Mouse (Mus musculus): Measurements from ENCODE around the gene Dnaaf5. TPM values are rescaled to one million over a fixed set of nuclear protein-coding genes. Genes with fewer than 3 reads are reported as not detected.

Gene Dnaaf5
- polyA plus RNA-seq, 1 experiment = 3.2 TPM

- Histone ChIP-seq H3K4me3 (replicated peaks) (no peak overlapping the region), H3K4me1 (ENCODE audit: control insufficient read depth) (peaks cover 32% of the 10 kb centered on the region), H3K36me3 (ENCODE audit: control insufficient read depth) (peaks cover 77% of the 10 kb centered on the region), H3K9me3 (ENCODE audit: control insufficient read depth, low read length) (no peaks in the 10 kb centered on the region), H3K27me3 (ENCODE audit: control insufficient read depth) (no peaks in the 10 kb centered on the region)
- TF ChIP-seq GATA1 (IDR thresholded peaks at IDR 0.05; ENCODE audit: low read length) = no peak
- TF ChIP-seq TAL1 (IDR thresholded peaks at IDR 0.05; ENCODE audit: low read length) = no peak
Measured at GRCm38 (mm10) chr5:139214298-139214697, 64.3 kb downstream of the Dnaaf5 start.

GRCm38 (mm10) chr5:139215184-139215583 lies 65.2 kb downstream of the Dnaaf5 start:
- peaks cover 74% of the 10 kb centered on the region for H3K36me3 ChIP-seq (ENCODE audit: control insufficient read depth)
- TF ChIP-seq TAL1 (IDR thresholded peaks at IDR 0.05; ENCODE audit: low read length) (no peak), GATA1 (IDR thresholded peaks at IDR 0.05; ENCODE audit: low read length) (no peak)
- H3K27me3 ChIP-seq (ENCODE audit: control insufficient read depth) = no peaks in the 10 kb centered on the region

GRCm38 (mm10) chr5:139216121-139216520 lies 66.1 kb downstream of the Dnaaf5 start:
- H3K36me3 ChIP-seq (ENCODE audit: control insufficient read depth) = peaks cover 74% of the 10 kb centered on the region
- H3K4me3 ChIP-seq (replicated peaks) = no peak overlapping the region
- peaks cover 25% of the 10 kb centered on the region for H3K4me1 ChIP-seq (ENCODE audit: control insufficient read depth)
- TF ChIP-seq GATA1 (IDR thresholded peaks at IDR 0.05; ENCODE audit: low read length) (no peak), TAL1 (IDR thresholded peaks at IDR 0.05; ENCODE audit: low read length) (no peak)
- no peaks in the 10 kb centered on the region for H3K27me3 ChIP-seq (ENCODE audit: control insufficient read depth)
- no peaks in the 10 kb centered on the region for H3K9me3 ChIP-seq (ENCODE audit: control insufficient read depth, low read length)

More at GRCm38 (mm10) chr5:139215184-139215583, 65.2 kb downstream of the Dnaaf5 start:
- H3K4me3 ChIP-seq (replicated peaks) = no peak overlapping the region
- peaks cover 29% of the 10 kb centered on the region for H3K4me1 ChIP-seq (ENCODE audit: control insufficient read depth)
- H3K9me3 ChIP-seq (ENCODE audit: control insufficient read depth, low read length) = no peaks in the 10 kb centered on the region

GRCm38 (mm10) chr5:139216774-139217173 lies 66.8 kb downstream of the Dnaaf5 start:
- TF ChIP-seq TAL1 (IDR thresholded peaks at IDR 0.05; ENCODE audit: low read length) = no peak
- TF ChIP-seq GATA1 (IDR thresholded peaks at IDR 0.05; ENCODE audit: low read length) = no peak

GRCm38 (mm10) chr5:139220006-139220515 lies 70.0 kb downstream of the Dnaaf5 start:
- Histone ChIP-seq H3K36me3 (ENCODE audit: control insufficient read depth) (peaks cover 78% of the 10 kb centered on the region), H3K4me1 (ENCODE audit: control insufficient read depth) (peaks cover 16% of the 10 kb centered on the region), H3K27me3 (ENCODE audit: control insufficient read depth) (no peaks in the 10 kb centered on the region), H3K9me3 (ENCODE audit: control insufficient read depth, low read length) (no peaks in the 10 kb centered on the region), H3K4me3 (replicated peaks) (no peak overlapping the region)
- TF ChIP-seq TAL1 (IDR thresholded peaks at IDR 0.05; ENCODE audit: low read length) = no peak
- no peak for TF ChIP-seq GATA1 (IDR thresholded peaks at IDR 0.05; ENCODE audit: low read length)

More at GRCm38 (mm10) chr5:139216774-139217173, 66.8 kb downstream of the Dnaaf5 start:
- Histone ChIP-seq H3K36me3 (ENCODE audit: control insufficient read depth) (peaks cover 77% of the 10 kb centered on the region), H3K9me3 (ENCODE audit: control insufficient read depth, low read length) (no peaks in the 10 kb centered on the region), H3K27me3 (ENCODE audit: control insufficient read depth) (no peaks in the 10 kb centered on the region), H3K4me3 (replicated peaks) (no peak overlapping the region), H3K4me1 (ENCODE audit: control insufficient read depth) (peaks cover 25% of the 10 kb centered on the region)

- Histone ChIP-seq H3K4me1 (ENCODE audit: control insufficient read depth) (peaks cover 13% of the 10 kb centered on the region), H3K36me3 (ENCODE audit: control insufficient read depth) (peaks cover 78% of the 10 kb centered on the region), H3K9me3 (ENCODE audit: control insufficient read depth, low read length) (no peaks in the 10 kb centered on the region), H3K27me3 (ENCODE audit: control insufficient read depth) (no peaks in the 10 kb centered on the region), H3K4me3 (replicated peaks) (no peak overlapping the region)
- TF ChIP-seq TAL1 (IDR thresholded peaks at IDR 0.05; ENCODE audit: low read length) = no peak
- TF ChIP-seq GATA1 (IDR thresholded peaks at IDR 0.05; ENCODE audit: low read length) = no peak
Measured at GRCm38 (mm10) chr5:139220610-139221009, 70.6 kb downstream of the Dnaaf5 start.

GRCm38 (mm10) chr5:139223331-139223730 lies 73.3 kb downstream of the Dnaaf5 start:
- TF ChIP-seq GATA1 (IDR thresholded peaks at IDR 0.05; ENCODE audit: low read length) (no peak), TAL1 (IDR thresholded peaks at IDR 0.05; ENCODE audit: low read length) (no peak)
- peaks cover 88% of the 10 kb centered on the region for H3K36me3 ChIP-seq (ENCODE audit: control insufficient read depth)
- no peaks in the 10 kb centered on the region for H3K9me3 ChIP-seq (ENCODE audit: control insufficient read depth, low read length)
- H3K27me3 ChIP-seq (ENCODE audit: control insufficient read depth) = no peaks in the 10 kb centered on the region
- peaks cover 5% of the 10 kb centered on the region for H3K4me1 ChIP-seq (ENCODE audit: control insufficient read depth)
- no peak overlapping the region for H3K4me3 ChIP-seq (replicated peaks)

- H3K4me3 ChIP-seq (replicated peaks) = no peak overlapping the region
- peaks cover 100% of the 10 kb centered on the region for H3K36me3 ChIP-seq (ENCODE audit: control insufficient read depth)
- TF ChIP-seq GATA1 (IDR thresholded peaks at IDR 0.05; ENCODE audit: low read length) (no peak), TAL1 (IDR thresholded peaks at IDR 0.05; ENCODE audit: low read length) (no peak)
- H3K9me3 ChIP-seq (ENCODE audit: control insufficient read depth, low read length) = no peaks in the 10 kb centered on the region
- H3K4me1 ChIP-seq (ENCODE audit: control insufficient read depth) = peaks cover 15% of the 10 kb centered on the region
- H3K27me3 ChIP-seq (ENCODE audit: control insufficient read depth) = no peaks in the 10 kb centered on the region
Measured at GRCm38 (mm10) chr5:139227236-139227635, 77.2 kb downstream of the Dnaaf5 start.

- H3K4me1 ChIP-seq (ENCODE audit: control insufficient read depth) = peaks cover 16% of the 10 kb centered on the region
- H3K4me3 ChIP-seq (replicated peaks) = no peak overlapping the region
- H3K36me3 ChIP-seq (ENCODE audit: control insufficient read depth) = peaks cover 100% of the 10 kb centered on the region
- TF ChIP-seq GATA1 (IDR thresholded peaks at IDR 0.05; ENCODE audit: low read length) = no peak
- no peak for TF ChIP-seq TAL1 (IDR thresholded peaks at IDR 0.05; ENCODE audit: low read length)
- H3K9me3 ChIP-seq (ENCODE audit: control insufficient read depth, low read length) = no peaks in the 10 kb centered on the region
- H3K27me3 ChIP-seq (ENCODE audit: control insufficient read depth) = no peaks in the 10 kb centered on the region
Measured at GRCm38 (mm10) chr5:139227645-139228044, 77.6 kb downstream of the Dnaaf5 start.

GRCm38 (mm10) chr5:139228318-139228717 lies 78.3 kb downstream of the Dnaaf5 start:
- Histone ChIP-seq H3K9me3 (ENCODE audit: control insufficient read depth, low read length) (no peaks in the 10 kb centered on the region), H3K4me1 (ENCODE audit: control insufficient read depth) (peaks cover 16% of the 10 kb centered on the region), H3K27me3 (ENCODE audit: control insufficient read depth) (no peaks in the 10 kb centered on the region), H3K4me3 (replicated peaks) (no peak overlapping the region), H3K36me3 (ENCODE audit: control insufficient read depth) (peaks cover 100% of the 10 kb centered on the region)
- TF ChIP-seq GATA1 (IDR thresholded peaks at IDR 0.05; ENCODE audit: low read length) (no peak), TAL1 (IDR thresholded peaks at IDR 0.05; ENCODE audit: low read length) (no peak)

Measured in erythroblast, embryonic 14.5 days (primary cell).